Mouse (Mus musculus) megakaryocyte-erythroid progenitor cell, adult 5-6 weeks (primary cell): ENCODE measurements around the gene Hcrtr1. TPM values are rescaled to one million over a fixed set of nuclear protein-coding genes. Genes with fewer than 3 reads are reported as not detected.

Experiments used
- ATAC-seq: replicated peaks from 2 replicates; pipeline ENCODE4 v1.8.0; 2016; ENCODE audit warnings: mild to moderate bottlenecking, inconsistent platforms; ENCODE audit not compliant: severe bottlenecking, poor library complexity, low FRiP score, low TSS enrichment
- total RNA-seq, 2 experiments: library from RNA; stranded (forward) in 1 of 2; stranded (reverse) in 1 of 2; fragments of 200-1000, 215-1000 nt in 1 of 2; fragments of >200 nt in 1 of 2; fragmentation: Nextera tagmentation in 1 of 2; gene quantifications; 2 replicates each; pipeline ENCODE4 v1.2.3; 2014 to 2017

Gene Hcrtr1
- total RNA-seq, 2 experiments from 2014 or later: not detected

- no peak for ATAC-seq
These were observed 54.7 kb downstream of the Hcrtr1 start for GRCm38 (mm10) chr4:130084331-130084945.

GRCm38 (mm10) chr4:130082211-130082610 is 56.9 kb downstream of the Hcrtr1 start:
- ATAC-seq: no peak

- no peak for ATAC-seq
These were observed 57.6 kb downstream of the Hcrtr1 start for GRCm38 (mm10) chr4:130081345-130082190.

Other genes starting within 250 kb of the Hcrtr1 start
- not detected in 2 replicates for gene Spocd1, start 210.1 kb downstream of the Hcrtr1 start, total RNA-seq (2014; fragmentation: Nextera tagmentation)
- not detected in 2 replicates for gene Spocd1, start 210.1 kb downstream of the Hcrtr1 start, total RNA-seq (2017)
- gene Adgrb2, start 154.5 kb downstream of the Hcrtr1 start, total RNA-seq (2014; fragmentation: Nextera tagmentation): 1.2 TPM in 1 of 2 replicates, not detected in the other
- gene Adgrb2, start 154.5 kb downstream of the Hcrtr1 start, total RNA-seq (2017): not detected in 2 replicates
- gene Col16a1, start 91.5 kb downstream of the Hcrtr1 start, total RNA-seq (2014; fragmentation: Nextera tagmentation): 7.1 TPM in 1 of 2 replicates, not detected in the other
- 0.52 and 9.1 TPM in 2 replicates for gene Col16a1, start 91.5 kb downstream of the Hcrtr1 start, total RNA-seq (2017)
- 27.0 and 57.4 TPM in 2 replicates for gene Pef1, start 36.8 kb downstream of the Hcrtr1 start, total RNA-seq (2014; fragmentation: Nextera tagmentation)
- 8.8 and 15.2 TPM in 2 replicates for gene Pef1, start 36.8 kb downstream of the Hcrtr1 start, total RNA-seq (2017)
- gene Tinagl1, start 35.8 kb upstream of the Hcrtr1 start, total RNA-seq (2014; fragmentation: Nextera tagmentation): 2.7 and 15.3 TPM in 2 replicates
- gene Tinagl1, start 35.8 kb upstream of the Hcrtr1 start, total RNA-seq (2017): 1.8 and 2.7 TPM in 2 replicates
- gene Gm853, start 83.0 kb upstream of the Hcrtr1 start, total RNA-seq (2014; fragmentation: Nextera tagmentation): not detected in 2 replicates
- gene Gm853, start 83.0 kb upstream of the Hcrtr1 start, total RNA-seq (2017): not detected in 2 replicates
- gene Serinc2, start 139.8 kb upstream of the Hcrtr1 start, total RNA-seq (2014; fragmentation: Nextera tagmentation): not detected in 2 replicates
- not detected in 2 replicates for gene Serinc2, start 139.8 kb upstream of the Hcrtr1 start, total RNA-seq (2017)
- gene Fabp3, start 169.2 kb upstream of the Hcrtr1 start, total RNA-seq (2014; fragmentation: Nextera tagmentation): not detected in 2 replicates
- not detected in 2 replicates for gene Fabp3, start 169.2 kb upstream of the Hcrtr1 start, total RNA-seq (2017)
- not detected in 2 replicates for gene Gm10570, start 169.3 kb upstream of the Hcrtr1 start, total RNA-seq (2014; fragmentation: Nextera tagmentation)
- gene Gm10570, start 169.3 kb upstream of the Hcrtr1 start, total RNA-seq (2017): not detected in 2 replicates
- gene Zcchc17, start 220.6 kb upstream of the Hcrtr1 start, total RNA-seq (2014; fragmentation: Nextera tagmentation): 37.6 and 62.0 TPM in 2 replicates
- gene Zcchc17, start 220.6 kb upstream of the Hcrtr1 start, total RNA-seq (2017): 80.6 and 99.6 TPM in 2 replicates
- 96.3 and 106 TPM in 2 replicates for gene Snrnp40, start 220.8 kb upstream of the Hcrtr1 start, total RNA-seq (2014; fragmentation: Nextera tagmentation)
- 83.7 and 96.3 TPM in 2 replicates for gene Snrnp40, start 220.8 kb upstream of the Hcrtr1 start, total RNA-seq (2017)